Mouse (Mus musculus) lung, postnatal 0 days (tissue): ENCODE measurements around the gene Casp9. TPM values are rescaled to one million over a fixed set of nuclear protein-coding genes. Genes with fewer than 3 reads are reported as not detected.

Source experiments
- ATAC-seq: fragments of 200-750 bp; cut with Nextera tagmentation; 2 replicates; pipeline ENCODE4 v1.8.0; 2017; ENCODE audit warnings: moderate library complexity
- DNase-seq: peaks from one replicate; pipeline ENCODE4 v3.0.0-alpha.2; 2016; ENCODE audit warnings: low spot score
- H3K27ac ChIP-seq: fragments of 300-500 bp; sonication (generic); 2 replicates; pipeline ENCODE4 v1.5.1; 2014; ENCODE audit warnings: antibody characterized with exemption, mild to moderate bottlenecking, low read length, mixed read lengths
- H3K27me3 ChIP-seq: fragments of 300-500 bp; sonication (generic); replicated peaks from 2 replicates; pipeline ENCODE4 v1.6.1; 2014; ENCODE audit warnings: low read length, mixed read lengths; ENCODE audit not compliant: insufficient read depth
- H3K36me3 ChIP-seq: fragments of 300-500 bp; sonication (generic); 2 replicates; pipeline ENCODE4 v1.6.1; 2014; ENCODE audit warnings: low read length, mixed read lengths; ENCODE audit not compliant: insufficient read depth
- H3K4me1 ChIP-seq: fragments of 300-500 bp; sonication (generic); 2 replicates; pipeline ENCODE4 v1.6.1; 2014; ENCODE audit warnings: antibody characterized with exemption, low read depth, low read length, mixed read lengths; ENCODE audit not compliant: insufficient read depth
- H3K4me2 ChIP-seq: fragments of 300-500 bp; sonication (generic); replicated peaks from 2 replicates; pipeline ENCODE4 v1.6.1; 2014; ENCODE audit warnings: low read depth, mild to moderate bottlenecking, low read length, moderate library complexity, mixed read lengths
- H3K4me3 ChIP-seq: fragments of 300-500 bp; sonication (generic); 2 replicates; pipeline ENCODE4 v1.5.1; 2014; ENCODE audit warnings: low read depth, low read length
- H3K9ac ChIP-seq: fragments of 300-500 bp; sonication (generic); replicated peaks from 2 replicates; pipeline ENCODE4 v1.6.1; 2014; ENCODE audit warnings: low read depth, mild to moderate bottlenecking
- H3K9me3 ChIP-seq: fragments of 300-500 bp; sonication (generic); 2 replicates; pipeline ENCODE4 v1.6.1; 2016; ENCODE audit warnings: low read length, mixed read lengths
- CTCF ChIP-seq: IDR thresholded peaks from 2 replicates; pipeline ENCODE4 v1.5.1; 2016; ENCODE audit warnings: antibody characterized with exemption, mild to moderate bottlenecking
- EP300 ChIP-seq: IDR thresholded peaks from 2 replicates; pipeline ENCODE4 v1.6.1; 2016; ENCODE audit warnings: antibody characterized with exemption, mild to moderate bottlenecking, control low read depth
- WGBS: fragments of 180-500 bp; shearing (Covaris S2); extraction: QIAGEN DNeasy Blood & Tissue Kit; methylation state at CpG from one replicate; pipeline ENCODE4 v1.1.7; 2014; 5-methylcytosine and 5-hydroxymethylcytosine counted together
- polyA plus RNA-seq: library from polyadenylated mRNA; unstranded; fragments of >200 nt; fragmentation: Nextera tagmentation; extraction: Ambion mirVana; gene quantifications from 2 replicates; pipeline ENCODE4 v1.2.1, GENCODE M21; 2015

Casp9 gene
- polyA plus RNA-seq, 1 experiment from 2014 or later: 20.2 TPM

- Histone ChIP-seq H3K36me3 (peaks cover 31% of the 10 kb centered on the region), H3K27ac (no peak overlapping the region), H3K9me3 (no peaks in the 10 kb centered on the region), H3K9ac (no peak overlapping the region), H3K4me3 (no peak overlapping the region), H3K27me3 (no peaks in the 10 kb centered on the region), H3K4me1 (no peaks in the 10 kb centered on the region), H3K4me2 (no peak overlapping the region)
- no peak for TF ChIP-seq CTCF
- TF ChIP-seq EP300: no peak
- 87% methylated on average over 8 of the region's 8 CpGs for WGBS
- no peak for ATAC-seq
- no peak for DNase-seq
Measured at GRCm38 (mm10) chr4:141779828-141780227, 13.6 kb upstream of the Casp9 start.

- Histone ChIP-seq H3K4me2 (no peak overlapping the region), H3K36me3 (peaks cover 29% of the 10 kb centered on the region), H3K9me3 (no peaks in the 10 kb centered on the region), H3K4me1 (no peaks in the 10 kb centered on the region), H3K9ac (no peak overlapping the region), H3K4me3 (no peak overlapping the region), H3K27me3 (no peaks in the 10 kb centered on the region), H3K27ac (no peak overlapping the region)
- DNase-seq: no peak
- 93% methylated on average over 8 of the region's 8 CpGs for WGBS
- no peak for TF ChIP-seq CTCF
- ATAC-seq: no peak
Measured at GRCm38 (mm10) chr4:141781201-141781985, 12.0 kb upstream of the Casp9 start.

GRCm38 (mm10) chr4:141784835-141785234 is 8.6 kb upstream of the Casp9 start:
- no peak for TF ChIP-seq EP300
- TF ChIP-seq CTCF: peak; percentile 33
- no peak overlapping the region for H3K27ac ChIP-seq
- ATAC-seq: no peak
- no peak overlapping the region for H3K4me2 ChIP-seq
- no peaks in the 10 kb centered on the region for H3K27me3 ChIP-seq
- no peak overlapping the region for H3K9ac ChIP-seq
- WGBS: 79% methylated on average over 5 of the region's 5 CpGs
- DNase-seq: no peak
- peaks cover 3% of the 10 kb centered on the region for H3K4me1 ChIP-seq
- no peaks in the 10 kb centered on the region for H3K9me3 ChIP-seq
- H3K4me3 ChIP-seq: no peak overlapping the region
- H3K36me3 ChIP-seq: peaks cover 15% of the 10 kb centered on the region

- WGBS: 67% methylated on average over 13 of the region's 13 CpGs
- H3K9me3 ChIP-seq: no peaks in the 10 kb centered on the region
- H3K27me3 ChIP-seq: no peaks in the 10 kb centered on the region
- H3K4me2 ChIP-seq: no peak overlapping the region
- peaks cover 6% of the 10 kb centered on the region for H3K4me1 ChIP-seq
- TF ChIP-seq CTCF: no peak
- no peak for TF ChIP-seq EP300
- DNase-seq (peak; percentile 40), ATAC-seq (no peak)
- peaks cover 15% of the 10 kb centered on the region for H3K36me3 ChIP-seq
- no peak overlapping the region for H3K9ac ChIP-seq
- H3K4me3 ChIP-seq: no peak overlapping the region
- H3K27ac ChIP-seq: 0 out of 2 replicates have a peak overlapping the region, but pooled peaks have one; percentile 6
Measured at GRCm38 (mm10) chr4:141786141-141786540, 7.3 kb upstream of the Casp9 start.

- peaks cover 15% of the 10 kb centered on the region for H3K36me3 ChIP-seq
- DNase-seq (no peak), ATAC-seq (no peak)
- H3K27me3 ChIP-seq: no peaks in the 10 kb centered on the region
- no peaks in the 10 kb centered on the region for H3K9me3 ChIP-seq
- WGBS: 37% methylated on average over 6 of the region's 6 CpGs
- H3K4me1 ChIP-seq: peaks cover 6% of the 10 kb centered on the region
- H3K27ac ChIP-seq: 0 out of 2 replicates have a peak overlapping the region, but pooled peaks have one; percentile 6
- H3K9ac ChIP-seq: no peak overlapping the region
- H3K4me2 ChIP-seq: no peak overlapping the region
- H3K4me3 ChIP-seq: no peak overlapping the region
- TF ChIP-seq EP300 (no peak), CTCF (no peak)
Measured at GRCm38 (mm10) chr4:141787046-141787445, 6.4 kb upstream of the Casp9 start.

GRCm38 (mm10) chr4:141787462-141787861 is 6.0 kb upstream of the Casp9 start:
- Histone ChIP-seq H3K4me2 (no peak overlapping the region), H3K27ac (no peak overlapping the region), H3K4me1 (peaks cover 6% of the 10 kb centered on the region), H3K36me3 (peaks cover 15% of the 10 kb centered on the region), H3K4me3 (no peak overlapping the region), H3K9me3 (no peaks in the 10 kb centered on the region), H3K9ac (no peak overlapping the region), H3K27me3 (no peaks in the 10 kb centered on the region)
- 70% methylated on average over 7 of the region's 7 CpGs for WGBS
- ATAC-seq (no peak), DNase-seq (peak; percentile 79)
- no peak for TF ChIP-seq EP300
- TF ChIP-seq CTCF: no peak
